Mouse (Mus musculus): Measurements from ENCODE around the gene Ube2q1. TPM values are rescaled to one million over a fixed set of nuclear protein-coding genes. Genes with fewer than 3 reads are reported as not detected.

Ube2q1 gene
- polyA plus RNA-seq, 1 experiment from 2014 or later: 9.8 TPM

DNA sequence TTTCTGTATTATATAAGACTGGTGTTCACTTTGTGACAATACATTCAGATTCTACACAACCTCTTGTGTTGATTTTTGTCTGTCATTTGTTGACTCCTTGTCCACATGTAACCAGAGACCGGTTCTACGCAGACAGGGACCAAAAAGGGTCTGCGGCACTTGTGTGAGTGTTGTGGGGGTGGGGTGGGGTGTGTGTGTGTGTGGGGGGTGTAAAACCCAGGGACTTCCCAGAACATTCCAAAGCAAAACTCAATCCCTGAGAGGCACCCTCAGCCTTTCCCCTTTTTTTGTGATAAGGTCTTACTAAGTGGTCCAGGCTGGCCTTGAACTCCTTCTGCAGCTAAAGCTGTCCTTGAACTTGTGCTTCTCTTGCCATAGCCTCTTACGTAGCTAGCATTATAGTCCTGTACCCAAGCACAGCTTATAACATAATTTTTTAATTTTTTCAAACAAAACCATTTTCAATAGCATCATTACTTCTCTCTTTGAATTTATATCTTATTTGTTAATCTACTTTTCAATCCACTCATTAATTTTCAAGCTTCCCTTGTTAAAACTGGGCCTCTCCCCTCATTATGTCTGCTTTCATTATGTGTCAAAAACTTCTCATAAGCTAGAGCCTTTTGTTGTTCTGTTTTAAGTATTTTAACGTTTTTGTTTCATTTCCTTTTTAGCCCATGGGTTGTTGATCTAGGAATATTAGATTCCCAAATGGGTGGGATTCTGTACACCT lies 27.5 kb downstream of the Ube2q1 start:
- Histone ChIP-seq H3K4me2 (replicated peaks; ENCODE audit: low read depth, low read length) (no peak overlapping the region), H3K9me3 (ENCODE audit: low read length) (no peaks in the 10 kb centered on the region), H3K36me3 (ENCODE audit: insufficient read depth, low read length) (no peaks in the 10 kb centered on the region), H3K27me3 (ENCODE audit: insufficient read depth, low read length) (no peaks in the 10 kb centered on the region), H3K4me1 (ENCODE audit: insufficient read depth, low read length) (no peaks in the 10 kb centered on the region), H3K4me3 (ENCODE audit: low read length) (no peak overlapping the region), H3K27ac (ENCODE audit: low read length) (no peak overlapping the region), H3K9ac (replicated peaks; ENCODE audit: low read length) (no peak overlapping the region)
- 70% methylated on average over 5 of the region's 5 CpGs for WGBS
- no peak for ATAC-seq (ENCODE audit: low FRiP score, low TSS enrichment)

DNA sequence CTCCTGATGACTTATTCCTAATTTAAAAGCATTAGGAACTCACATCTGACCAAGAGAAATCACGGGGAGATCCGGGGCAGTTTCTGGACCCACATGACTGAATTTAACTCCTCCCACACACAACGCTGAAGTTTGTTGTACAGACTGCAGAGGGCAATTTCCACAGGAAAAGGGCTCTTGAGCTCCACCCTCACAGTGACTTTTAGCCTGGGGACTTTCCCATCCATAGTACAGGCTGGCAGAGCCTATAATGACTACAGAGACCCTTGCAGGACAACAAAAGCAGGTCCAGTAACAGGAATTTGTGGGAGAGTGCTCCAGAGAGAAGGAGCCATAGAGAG lies 28.1 kb downstream of the Ube2q1 start:
- H3K4me1 ChIP-seq (ENCODE audit: insufficient read depth, low read length): no peaks in the 10 kb centered on the region
- ATAC-seq (ENCODE audit: low FRiP score, low TSS enrichment): 0 out of 2 replicates have a peak, but pooled peaks have one; percentile 49
- no peaks in the 10 kb centered on the region for H3K27me3 ChIP-seq (ENCODE audit: insufficient read depth, low read length)
- WGBS: 4% methylated on average over 3 of the region's 3 CpGs
- H3K9ac ChIP-seq (replicated peaks; ENCODE audit: low read length): no peak overlapping the region
- H3K36me3 ChIP-seq (ENCODE audit: insufficient read depth, low read length): no peaks in the 10 kb centered on the region
- no peak overlapping the region for H3K4me3 ChIP-seq (ENCODE audit: low read length)
- no peak overlapping the region for H3K4me2 ChIP-seq (replicated peaks; ENCODE audit: low read depth, low read length)
- H3K9me3 ChIP-seq (ENCODE audit: low read length): 0 out of 2 replicates have a peak, but pooled peaks cover 4% of the 10 kb centered on the region
- no peak overlapping the region for H3K27ac ChIP-seq (ENCODE audit: low read length)

DNA sequence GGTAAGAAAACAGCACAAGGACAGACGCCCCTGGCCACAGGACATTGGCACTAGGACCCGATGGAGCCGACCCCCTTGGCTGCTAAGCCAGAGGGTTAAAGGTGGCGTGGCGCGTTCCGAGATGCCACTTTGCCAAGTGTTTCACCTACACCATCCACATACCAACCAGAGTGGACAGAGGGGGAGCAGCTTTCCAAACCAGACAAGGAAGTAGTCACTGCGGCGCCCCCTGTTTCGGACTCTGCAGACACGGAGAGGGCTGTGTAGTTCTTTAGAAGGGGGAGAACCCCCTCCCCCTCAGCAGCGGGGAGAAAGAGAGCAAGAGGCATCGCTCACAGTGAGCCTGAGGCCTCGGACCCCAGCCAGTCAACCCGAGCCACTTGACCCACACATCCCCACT lies 29.5 kb downstream of the Ube2q1 start:
- no peak overlapping the region for H3K27ac ChIP-seq (ENCODE audit: low read length)

DNA sequence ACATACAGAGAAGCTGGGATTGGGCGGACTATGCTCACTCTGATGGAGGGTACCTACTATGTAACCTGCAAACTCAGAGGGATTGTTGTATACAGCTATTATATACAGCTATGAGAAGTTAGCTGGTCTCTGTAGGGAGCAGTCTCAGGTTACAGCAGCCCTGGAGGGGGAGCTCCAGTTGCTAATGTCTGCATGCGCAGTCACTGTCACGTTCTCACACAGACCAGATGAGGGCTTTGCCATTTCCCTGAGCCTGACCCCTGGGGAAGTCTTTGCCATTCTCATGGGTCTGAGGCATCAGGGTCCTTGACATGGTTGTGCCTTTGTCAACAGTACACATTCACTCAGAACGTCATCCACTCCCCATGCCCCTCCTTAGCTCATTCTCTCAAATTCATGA lies 31.8 kb downstream of the Ube2q1 start:
- H3K27ac ChIP-seq (ENCODE audit: low read length): no peak overlapping the region
- no peak overlapping the region for H3K4me2 ChIP-seq (replicated peaks; ENCODE audit: low read depth, low read length)
- H3K36me3 ChIP-seq (ENCODE audit: insufficient read depth, low read length): no peaks in the 10 kb centered on the region
- 64% methylated on average over 4 of the region's 4 CpGs for WGBS
- 0 out of 2 replicates have a peak, but pooled peaks cover 4% of the 10 kb centered on the region for H3K9me3 ChIP-seq (ENCODE audit: low read length)
- no peak overlapping the region for H3K9ac ChIP-seq (replicated peaks; ENCODE audit: low read length)
- no peaks in the 10 kb centered on the region for H3K4me1 ChIP-seq (ENCODE audit: insufficient read depth, low read length)
- no peak for ATAC-seq (ENCODE audit: low FRiP score, low TSS enrichment)
- H3K27me3 ChIP-seq (ENCODE audit: insufficient read depth, low read length): no peaks in the 10 kb centered on the region
- no peak overlapping the region for H3K4me3 ChIP-seq (ENCODE audit: low read length)

More for the DNA sequence above, 29.5 kb downstream of the Ube2q1 start:
- H3K9me3 ChIP-seq (ENCODE audit: low read length): 0 out of 2 replicates have a peak, but pooled peaks cover 4% of the 10 kb centered on the region
- no peak overlapping the region for H3K9ac ChIP-seq (replicated peaks; ENCODE audit: low read length)
- no peak overlapping the region for H3K4me2 ChIP-seq (replicated peaks; ENCODE audit: low read depth, low read length)
- no peaks in the 10 kb centered on the region for H3K27me3 ChIP-seq (ENCODE audit: insufficient read depth, low read length)
- no peaks in the 10 kb centered on the region for H3K36me3 ChIP-seq (ENCODE audit: insufficient read depth, low read length)
- H3K4me3 ChIP-seq (ENCODE audit: low read length): no peak overlapping the region
- ATAC-seq (ENCODE audit: low FRiP score, low TSS enrichment): no peak
- 75% methylated on average over 15 of the region's 15 CpGs for WGBS
- H3K4me1 ChIP-seq (ENCODE audit: insufficient read depth, low read length): no peaks in the 10 kb centered on the region

DNA sequence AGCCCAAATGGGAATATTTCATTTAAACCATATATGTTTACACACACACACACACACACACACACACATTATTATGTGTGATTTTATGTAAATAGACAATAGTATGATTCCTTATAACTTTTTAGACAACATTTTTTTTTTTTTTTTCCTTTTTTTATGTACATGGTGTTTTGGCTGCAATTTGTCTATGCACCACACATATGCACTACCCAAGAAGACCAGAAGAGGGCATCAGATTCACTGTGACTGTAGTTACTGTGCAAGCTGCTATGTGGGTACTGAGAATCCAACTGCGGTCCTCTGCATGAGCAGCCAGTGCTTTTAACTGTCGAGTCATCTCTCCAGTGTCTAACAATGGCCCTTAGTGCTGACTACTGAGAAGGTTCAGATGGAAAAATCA lies 33.3 kb downstream of the Ube2q1 start:
- no peak overlapping the region for H3K4me2 ChIP-seq (replicated peaks; ENCODE audit: low read depth, low read length)
- WGBS: 99% methylated on average over 2 of the region's 2 CpGs
- H3K4me1 ChIP-seq (ENCODE audit: insufficient read depth, low read length): no peaks in the 10 kb centered on the region
- H3K9ac ChIP-seq (replicated peaks; ENCODE audit: low read length): no peak overlapping the region
- no peaks in the 10 kb centered on the region for H3K36me3 ChIP-seq (ENCODE audit: insufficient read depth, low read length)
- ATAC-seq (ENCODE audit: low FRiP score, low TSS enrichment): no peak
- no peak overlapping the region for H3K4me3 ChIP-seq (ENCODE audit: low read length)
- H3K27ac ChIP-seq (ENCODE audit: low read length): no peak overlapping the region
- no peaks in the 10 kb centered on the region for H3K27me3 ChIP-seq (ENCODE audit: insufficient read depth, low read length)
- 0 out of 2 replicates have a peak, but pooled peaks cover 4% of the 10 kb centered on the region for H3K9me3 ChIP-seq (ENCODE audit: low read length)

DNA sequence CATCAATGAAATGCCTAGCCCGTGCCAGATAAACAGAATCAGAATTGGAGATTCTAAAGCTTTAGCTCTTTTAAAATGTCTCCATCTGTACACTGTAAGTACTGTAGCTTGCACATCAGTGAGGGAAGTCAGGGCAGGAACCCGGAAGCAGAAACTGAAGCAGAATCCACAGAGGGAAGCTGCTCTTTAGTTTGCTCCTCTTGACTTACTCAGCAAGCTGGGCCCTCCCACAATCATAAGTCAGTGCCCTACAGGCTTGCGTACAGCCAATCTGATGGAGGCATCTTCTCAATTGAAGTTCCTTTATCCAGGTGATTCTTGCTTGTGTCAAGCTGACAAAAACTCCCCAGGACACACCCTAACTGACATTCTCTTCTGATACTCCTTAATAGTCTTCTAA lies 33.8 kb downstream of the Ube2q1 start:
- Histone ChIP-seq H3K36me3 (ENCODE audit: insufficient read depth, low read length) (no peaks in the 10 kb centered on the region), H3K9me3 (ENCODE audit: low read length) (0 out of 2 replicates have a peak, but pooled peaks cover 4% of the 10 kb centered on the region), H3K4me2 (replicated peaks; ENCODE audit: low read depth, low read length) (no peak overlapping the region), H3K27me3 (ENCODE audit: insufficient read depth, low read length) (no peaks in the 10 kb centered on the region), H3K9ac (replicated peaks; ENCODE audit: low read length) (no peak overlapping the region), H3K4me1 (ENCODE audit: insufficient read depth, low read length) (no peaks in the 10 kb centered on the region), H3K27ac (ENCODE audit: low read length) (no peak overlapping the region), H3K4me3 (ENCODE audit: low read length) (no peak overlapping the region)
- no peak for ATAC-seq (ENCODE audit: low FRiP score, low TSS enrichment)
- WGBS: 92% methylated on average over 3 of the region's 3 CpGs

DNA sequence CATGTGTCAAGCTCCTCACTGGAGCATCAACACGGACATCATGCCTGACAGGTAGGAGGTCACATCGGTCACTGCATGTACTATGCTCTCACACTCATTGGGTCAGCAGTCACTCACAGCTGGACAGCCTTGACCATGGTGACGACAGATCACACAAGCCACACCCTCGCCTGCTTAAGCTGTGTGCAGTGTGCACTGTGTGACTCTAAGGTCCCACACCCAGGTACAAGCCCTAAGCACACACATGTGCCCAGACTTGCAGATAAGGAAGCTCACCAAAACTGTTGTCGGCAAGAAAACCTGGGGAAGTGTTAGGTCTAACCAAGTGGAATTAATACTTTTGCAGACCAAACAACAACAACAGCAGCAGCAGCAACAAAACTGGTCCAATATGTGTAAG lies 34.5 kb downstream of the Ube2q1 start:
- Histone ChIP-seq H3K4me1 (ENCODE audit: insufficient read depth, low read length) (no peaks in the 10 kb centered on the region), H3K9me3 (ENCODE audit: low read length) (0 out of 2 replicates have a peak, but pooled peaks cover 4% of the 10 kb centered on the region), H3K27ac (ENCODE audit: low read length) (no peak overlapping the region), H3K9ac (replicated peaks; ENCODE audit: low read length) (no peak overlapping the region), H3K27me3 (ENCODE audit: insufficient read depth, low read length) (no peaks in the 10 kb centered on the region), H3K4me2 (replicated peaks; ENCODE audit: low read depth, low read length) (no peak overlapping the region), H3K4me3 (ENCODE audit: low read length) (no peak overlapping the region), H3K36me3 (ENCODE audit: insufficient read depth, low read length) (no peaks in the 10 kb centered on the region)
- no peak for ATAC-seq (ENCODE audit: low FRiP score, low TSS enrichment)
- 83% methylated on average over 5 of the region's 5 CpGs for WGBS

DNA sequence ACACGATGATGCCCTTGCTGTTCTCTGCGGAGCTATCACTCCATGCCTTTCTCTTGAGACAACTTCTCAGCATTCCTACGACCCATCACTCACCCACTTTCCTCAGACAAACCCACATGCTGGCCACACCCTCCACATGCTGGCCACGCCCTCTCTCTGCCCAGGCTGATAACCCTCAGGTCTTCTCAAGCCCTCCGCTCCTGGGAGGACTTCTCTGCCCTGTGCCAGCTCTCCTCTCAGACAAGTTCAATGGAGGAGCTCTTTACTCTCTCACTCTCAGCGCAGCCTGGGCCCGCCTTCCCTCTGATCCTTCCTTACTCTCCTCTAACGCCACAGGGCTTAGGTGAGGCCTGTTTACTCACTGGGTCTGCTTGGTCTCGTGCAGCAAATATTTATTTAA lies 35.2 kb downstream of the Ube2q1 start:
- 0 out of 2 replicates have a peak, but pooled peaks cover 4% of the 10 kb centered on the region for H3K9me3 ChIP-seq (ENCODE audit: low read length)

DNA sequence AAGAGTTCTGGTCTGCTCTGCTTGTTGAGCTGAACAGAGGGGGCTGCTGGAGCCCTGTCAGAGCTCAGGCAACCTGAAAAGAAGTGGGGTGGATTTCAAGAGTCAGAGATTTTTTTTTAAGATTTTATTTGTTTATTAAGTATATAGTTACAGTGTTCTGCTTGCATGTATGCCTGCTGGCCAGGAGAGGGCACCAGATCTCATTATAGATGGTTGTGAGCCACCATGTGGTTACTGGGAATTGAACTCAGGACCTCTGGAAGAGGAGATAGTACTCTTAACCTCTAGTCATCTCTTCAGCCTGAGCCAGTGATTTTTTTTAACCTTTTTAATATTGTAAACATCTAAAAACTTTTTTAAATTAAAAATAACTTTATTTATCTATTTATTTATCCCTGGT lies 37.4 kb downstream of the Ube2q1 start:
- H3K4me1 ChIP-seq (ENCODE audit: insufficient read depth, low read length): no peaks in the 10 kb centered on the region
- H3K9me3 ChIP-seq (ENCODE audit: low read length): 0 out of 2 replicates have a peak, but pooled peaks cover 4% of the 10 kb centered on the region
- H3K4me3 ChIP-seq (ENCODE audit: low read length): no peak overlapping the region
- H3K9ac ChIP-seq (replicated peaks; ENCODE audit: low read length): no peak overlapping the region
- no peaks in the 10 kb centered on the region; the same call in 1 of the 2 replicates for H3K27me3 ChIP-seq (ENCODE audit: insufficient read depth, low read length)
- no peak for ATAC-seq (ENCODE audit: low FRiP score, low TSS enrichment)
- no peak overlapping the region for H3K4me2 ChIP-seq (replicated peaks; ENCODE audit: low read depth, low read length)
- no peaks in the 10 kb centered on the region for H3K36me3 ChIP-seq (ENCODE audit: insufficient read depth, low read length)
- H3K27ac ChIP-seq (ENCODE audit: low read length): no peak overlapping the region

More for the DNA sequence above, 35.2 kb downstream of the Ube2q1 start:
- H3K36me3 ChIP-seq (ENCODE audit: insufficient read depth, low read length): no peaks in the 10 kb centered on the region
- no peaks in the 10 kb centered on the region for H3K4me1 ChIP-seq (ENCODE audit: insufficient read depth, low read length)
- H3K4me2 ChIP-seq (replicated peaks; ENCODE audit: low read depth, low read length): no peak overlapping the region
- 52% methylated on average over 9 of the region's 9 CpGs for WGBS
- no peaks in the 10 kb centered on the region; the same call in 1 of the 2 replicates for H3K27me3 ChIP-seq (ENCODE audit: insufficient read depth, low read length)
- H3K27ac ChIP-seq (ENCODE audit: low read length): no peak overlapping the region
- no peak for ATAC-seq (ENCODE audit: low FRiP score, low TSS enrichment)
- no peak overlapping the region for H3K4me3 ChIP-seq (ENCODE audit: low read length)
- no peak overlapping the region for H3K9ac ChIP-seq (replicated peaks; ENCODE audit: low read length)

DNA sequence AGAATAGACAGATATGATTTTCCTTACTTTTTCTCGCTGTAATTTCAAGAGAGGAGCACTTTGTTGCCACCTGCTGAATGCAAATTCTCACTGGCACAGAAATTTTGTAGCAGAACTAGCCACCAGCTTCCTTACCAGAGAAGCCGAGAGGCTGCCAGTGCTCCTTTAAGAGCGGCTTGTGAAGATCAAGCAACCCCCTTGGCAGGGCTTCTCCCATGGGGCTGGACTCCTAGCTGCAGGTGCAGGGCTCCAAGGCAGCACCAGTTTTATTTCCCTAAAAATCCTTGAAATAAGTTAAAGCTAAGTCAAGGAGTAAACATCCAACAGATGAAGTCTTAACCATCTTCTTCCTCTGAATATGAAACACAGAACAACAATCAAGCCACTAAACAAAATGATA lies 38.8 kb downstream of the Ube2q1 start:
- Histone ChIP-seq H3K9me3 (ENCODE audit: low read length) (no peaks in the 10 kb centered on the region), H3K9ac (replicated peaks; ENCODE audit: low read length) (no peak overlapping the region), H3K27me3 (ENCODE audit: insufficient read depth, low read length) (no peaks in the 10 kb centered on the region; the same call in 1 of the 2 replicates), H3K4me3 (ENCODE audit: low read length) (no peak overlapping the region), H3K4me2 (replicated peaks; ENCODE audit: low read depth, low read length) (no peak overlapping the region), H3K27ac (ENCODE audit: low read length) (no peak overlapping the region), H3K4me1 (ENCODE audit: insufficient read depth, low read length) (no peaks in the 10 kb centered on the region), H3K36me3 (ENCODE audit: insufficient read depth, low read length) (no peaks in the 10 kb centered on the region)
- ATAC-seq (ENCODE audit: low FRiP score, low TSS enrichment): no peak
- WGBS: 73% methylated on average over 3 of the region's 3 CpGs
